ENCODE assay signal across 29 mouse cellular contexts in genomic region chr14:110679741-110680140, GRCm38 (mm10).
"Had no signal": no experiment of that assay in that cellular context is flagged by ENCODE, and none has a peak within 500 bp of the region (broad histone marks: within the 10 kb centered on the region; RNA-seq: fewer than 3 reads in every experiment).

No protein-coding gene starts in this region.

- H3K27me3 ChIP-seq: embryonic facial prominence, embryonic 12.5 days; embryonic facial prominence, embryonic 13.5 days; embryonic facial prominence, embryonic 15.5 days; forebrain, embryonic 12.5 days; forebrain, embryonic 13.5 days; forebrain, embryonic 15.5 days had no signal

- DNase-seq: cerebellum, adult 2 months; cerebellum, adult 8-10 months; cerebellum, adult 9-10 months; cerebellum, adult 9-11 months; cerebellum, postnatal 10 days; cerebellum, postnatal 14 days; cerebellum, postnatal 25 days; cerebellum, postnatal 36 days; embryo, embryonic 11 days; forebrain, postnatal 0 days; gastrocnemius, adult 2 months; gastrocnemius, postnatal 10 days; gastrocnemius, postnatal 14 days; gastrocnemius, postnatal 25 days; gastrocnemius, postnatal 36 days; heart, adult 11 months; heart, adult 18-20 months; heart, adult 2 months had no signal

- H3K27ac ChIP-seq: embryonic facial prominence, embryonic 10.5 days; embryonic facial prominence, embryonic 12.5 days; embryonic facial prominence, embryonic 13.5 days; embryonic facial prominence, embryonic 15.5 days; forebrain, embryonic 10.5 days; forebrain, embryonic 12.5 days; forebrain, embryonic 13.5 days; forebrain, embryonic 15.5 days; gastrocnemius, adult 2 months; heart, adult 2 months had no signal

- H3K36me3 ChIP-seq: embryonic facial prominence, embryonic 10.5 days; embryonic facial prominence, embryonic 12.5 days; embryonic facial prominence, embryonic 13.5 days; embryonic facial prominence, embryonic 15.5 days; forebrain, embryonic 10.5 days; forebrain, embryonic 12.5 days; forebrain, embryonic 15.5 days had no signal

- ATAC-seq: forebrain, embryonic 13.5 days; forebrain, embryonic 14.5 days; forebrain, embryonic 15.5 days; forebrain, embryonic 16.5 days; forebrain, postnatal 0 days had no signal

- H3K4me1 ChIP-seq: embryonic facial prominence, embryonic 10.5 days; embryonic facial prominence, embryonic 12.5 days; embryonic facial prominence, embryonic 13.5 days; embryonic facial prominence, embryonic 15.5 days; forebrain, embryonic 10.5 days; forebrain, embryonic 12.5 days; forebrain, embryonic 13.5 days; forebrain, embryonic 15.5 days had no signal

- H3K4me3 ChIP-seq: embryonic facial prominence, embryonic 10.5 days; embryonic facial prominence, embryonic 12.5 days; embryonic facial prominence, embryonic 13.5 days; embryonic facial prominence, embryonic 15.5 days; erythroblast, embryonic 14.5 days; forebrain, embryonic 10.5 days; forebrain, embryonic 12.5 days; forebrain, embryonic 13.5 days; forebrain, embryonic 15.5 days; gastrocnemius, adult 2 months; heart, adult 2 months had no signal

- H3K9me3 ChIP-seq: embryonic facial prominence, embryonic 10.5 days; embryonic facial prominence, embryonic 12.5 days; embryonic facial prominence, embryonic 13.5 days; embryonic facial prominence, embryonic 15.5 days; forebrain, embryonic 10.5 days; forebrain, embryonic 12.5 days; forebrain, embryonic 13.5 days; forebrain, embryonic 15.5 days had no signal

- H3K9ac ChIP-seq: embryonic facial prominence, embryonic 12.5 days; embryonic facial prominence, embryonic 13.5 days; embryonic facial prominence, embryonic 15.5 days; forebrain, embryonic 12.5 days; forebrain, embryonic 13.5 days; forebrain, embryonic 15.5 days; forebrain, postnatal 0 days had no signal

- H3K4me2 ChIP-seq: embryonic facial prominence, embryonic 12.5 days; embryonic facial prominence, embryonic 13.5 days; embryonic facial prominence, embryonic 15.5 days; forebrain, embryonic 12.5 days; forebrain, embryonic 13.5 days; forebrain, embryonic 15.5 days had no signal
